Mouse (Mus musculus) layer of hippocampus, adult 9-11 months (tissue): ENCODE measurements around the gene Acsl1.

ENCODE experiments used
- DNase-seq: peaks from one replicate; pipeline ENCODE4 v3.0.0; 2022

Gene Acsl1

GRCm38 (mm10) chr8:46470792-46471781, at the start of gene Acsl1:
Gene Acsl1, plus strand, starts transcription at chr8:46471037.
- DNase-seq, result peak; percentile 98

- no peak for DNase-seq
Measured at GRCm38 (mm10) chr8:46421515-46421914, 49.3 kb upstream of the Acsl1 start.

- DNase-seq, result no peak
Measured at GRCm38 (mm10) chr8:46427940-46428339, 42.9 kb upstream of the Acsl1 start.

DNA sequence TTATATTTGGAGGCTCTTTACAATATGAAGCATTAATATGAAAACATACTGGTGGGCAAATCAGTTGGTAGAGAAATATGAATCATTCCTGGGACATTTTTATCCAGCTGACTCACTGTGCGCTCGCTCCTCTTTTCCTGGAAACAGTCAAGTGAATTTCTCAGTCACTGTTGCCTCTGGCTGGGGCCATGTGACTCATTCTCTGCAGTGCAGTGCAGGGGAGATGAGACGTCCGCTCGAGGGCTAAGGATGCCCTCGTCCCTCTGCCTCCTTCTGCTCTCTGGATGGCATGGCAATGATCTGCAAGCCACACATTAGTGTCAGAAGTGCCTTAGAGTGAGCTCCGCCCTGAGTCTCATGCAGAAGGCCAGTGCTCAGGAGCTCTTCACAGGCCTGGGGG, 41.0 kb upstream of the Acsl1 start:
- peak; percentile 38 for DNase-seq

GRCm38 (mm10) chr8:46431921-46432320, 38.9 kb upstream of the Acsl1 start:
- DNase-seq, result no peak

- no peak for DNase-seq
Measured at GRCm38 (mm10) chr8:46432581-46432980, 38.3 kb upstream of the Acsl1 start.

- no peak for DNase-seq
Measured at GRCm38 (mm10) chr8:46433656-46434055, 37.2 kb upstream of the Acsl1 start.

DNA sequence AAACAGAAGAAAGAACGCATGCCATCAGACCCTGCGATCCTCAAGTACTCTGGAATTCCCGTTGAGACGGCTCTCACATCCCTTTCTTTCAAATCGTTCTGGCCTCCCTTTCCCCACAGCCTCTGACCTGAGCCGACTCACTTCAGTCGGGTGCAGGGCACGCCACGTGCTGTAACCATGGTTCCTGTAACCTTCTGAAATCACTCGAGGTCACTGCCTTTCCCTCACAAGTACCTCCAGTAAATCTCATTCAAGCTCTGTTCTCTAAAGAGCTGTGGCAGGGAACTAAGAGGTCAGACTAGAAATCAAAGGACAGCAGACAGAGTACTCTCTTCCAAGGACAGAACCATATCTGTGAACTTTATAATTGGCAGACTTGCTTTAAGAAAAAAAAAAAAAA, 32.3 kb upstream of the Acsl1 start:
- no peak for DNase-seq

GRCm38 (mm10) chr8:46445964-46446915, 24.6 kb upstream of the Acsl1 start:
- DNase-seq, result no peak

GRCm38 (mm10) chr8:46447334-46447733, 23.5 kb upstream of the Acsl1 start:
- DNase-seq, result no peak

DNA sequence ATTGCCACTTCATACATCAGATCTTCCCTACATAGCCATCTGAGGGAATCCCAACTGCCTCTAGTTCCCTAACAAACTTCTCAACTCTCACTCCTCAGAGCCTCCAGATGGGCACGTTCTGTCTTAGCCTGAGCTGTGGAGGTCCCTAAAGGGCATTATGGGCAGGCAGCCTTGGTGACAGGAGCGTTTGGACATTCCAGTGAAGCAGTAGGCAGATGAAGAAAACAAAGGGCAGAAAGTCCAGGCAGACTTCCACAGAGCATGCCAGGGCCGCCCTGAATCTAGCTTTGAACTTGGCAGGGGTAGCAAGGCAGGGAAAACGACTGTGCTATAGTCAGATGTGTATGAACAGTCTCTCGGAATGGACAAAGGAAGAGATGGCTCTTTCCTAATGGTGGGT, 22.2 kb upstream of the Acsl1 start:
- DNase-seq, result no peak

DNA sequence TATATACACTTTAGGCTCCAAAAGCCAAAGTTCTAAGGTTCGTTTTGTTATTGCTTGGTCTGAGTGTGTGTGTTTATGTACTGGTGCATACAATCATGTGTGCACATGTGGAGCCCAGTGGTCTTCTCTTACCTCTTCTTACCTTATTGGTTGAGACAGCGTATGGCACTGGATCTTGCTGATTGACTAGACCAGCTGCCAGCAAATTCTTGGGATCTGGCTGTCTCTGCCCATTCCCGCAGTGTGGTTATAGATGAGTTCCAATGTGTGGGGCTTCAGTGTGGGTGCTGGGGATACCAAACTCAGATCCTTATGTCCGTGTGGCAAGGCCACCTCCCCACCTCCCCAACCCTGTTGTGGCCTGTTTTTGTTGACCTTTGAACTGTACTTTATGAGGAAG, 21.8 kb upstream of the Acsl1 start:
- DNase-seq, result no peak

DNA sequence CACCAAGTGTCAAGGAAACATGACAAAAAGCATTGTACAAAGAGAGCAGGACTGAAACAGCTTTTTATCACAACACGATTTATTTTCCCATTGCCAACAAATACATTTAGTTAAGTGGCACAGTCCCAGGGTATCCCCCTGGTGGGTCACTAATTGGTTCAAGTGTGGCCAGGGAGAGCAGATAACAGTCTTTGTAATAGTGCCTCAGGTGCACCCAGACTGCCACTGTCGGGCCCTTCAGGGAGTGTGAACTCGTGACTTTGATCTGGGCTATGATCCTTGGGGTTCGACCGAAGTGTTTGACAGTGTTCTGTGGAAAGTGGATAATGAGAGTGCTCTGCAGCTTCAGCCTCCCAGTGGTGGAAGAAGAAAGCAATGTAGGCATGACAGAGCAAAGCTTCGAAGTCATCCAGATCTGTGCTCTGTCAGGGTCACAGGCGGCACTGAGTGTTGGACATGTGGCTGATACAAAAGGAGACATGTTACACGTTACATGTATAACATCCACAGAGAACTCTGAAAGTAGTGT, 21.1 kb upstream of the Acsl1 start:
- no peak for DNase-seq

DNA sequence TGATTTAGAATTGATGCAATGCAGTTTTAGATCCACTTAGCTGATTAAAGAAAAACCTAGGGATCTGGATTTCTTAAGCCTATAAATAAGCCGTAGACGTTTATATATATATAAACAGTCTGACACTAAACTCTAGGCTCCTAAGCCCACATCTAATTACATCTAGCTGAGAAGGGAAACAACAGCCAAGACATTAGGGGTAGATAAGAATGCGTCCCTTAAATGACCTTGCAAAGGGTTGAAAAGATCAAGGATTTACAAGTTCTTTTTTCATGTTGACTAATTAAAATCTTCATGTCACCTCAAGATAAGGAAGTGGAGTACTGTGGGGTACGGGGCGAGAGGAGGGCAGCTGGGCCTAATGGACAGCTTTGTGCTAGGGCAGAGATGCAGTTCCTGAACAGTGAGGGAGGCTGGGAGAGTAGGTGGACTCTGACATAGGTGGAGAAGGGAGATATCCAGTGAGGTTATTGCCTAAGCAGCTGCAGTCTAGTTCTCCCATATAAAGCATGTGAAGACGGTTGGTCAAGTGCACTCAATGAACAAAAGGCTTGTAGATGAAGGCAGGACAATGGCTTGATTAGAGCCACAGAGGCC, 12.5 kb upstream of the Acsl1 start:
- no peak for DNase-seq

DNA sequence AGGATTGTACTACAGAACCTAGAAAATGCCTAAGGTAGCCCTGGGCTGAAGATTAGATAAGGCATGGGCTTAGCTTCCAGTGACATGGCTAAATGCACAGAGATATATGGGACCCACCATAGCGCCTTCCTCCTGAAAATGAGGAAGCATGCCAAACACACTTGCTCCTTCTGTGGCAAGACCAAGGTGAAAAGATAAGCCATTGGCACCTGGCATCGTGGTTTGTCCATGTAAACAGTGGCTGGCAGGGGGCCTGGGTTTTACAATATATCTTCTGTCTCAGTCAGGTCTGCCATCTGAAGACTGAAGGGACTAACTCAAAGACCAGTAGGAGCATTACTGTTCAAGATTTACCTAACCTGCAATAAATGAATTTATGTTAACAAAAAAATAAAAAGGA, 2.4 kb upstream of the Acsl1 start:
- no peak for DNase-seq

GRCm38 (mm10) chr8:46469071-46469769, 1.6 kb upstream of the Acsl1 start:
- DNase-seq, result no peak

- peak; percentile 18 for DNase-seq
Measured at GRCm38 (mm10) chr8:46470091-46470791, 596 bp upstream of the Acsl1 start.

DNA sequence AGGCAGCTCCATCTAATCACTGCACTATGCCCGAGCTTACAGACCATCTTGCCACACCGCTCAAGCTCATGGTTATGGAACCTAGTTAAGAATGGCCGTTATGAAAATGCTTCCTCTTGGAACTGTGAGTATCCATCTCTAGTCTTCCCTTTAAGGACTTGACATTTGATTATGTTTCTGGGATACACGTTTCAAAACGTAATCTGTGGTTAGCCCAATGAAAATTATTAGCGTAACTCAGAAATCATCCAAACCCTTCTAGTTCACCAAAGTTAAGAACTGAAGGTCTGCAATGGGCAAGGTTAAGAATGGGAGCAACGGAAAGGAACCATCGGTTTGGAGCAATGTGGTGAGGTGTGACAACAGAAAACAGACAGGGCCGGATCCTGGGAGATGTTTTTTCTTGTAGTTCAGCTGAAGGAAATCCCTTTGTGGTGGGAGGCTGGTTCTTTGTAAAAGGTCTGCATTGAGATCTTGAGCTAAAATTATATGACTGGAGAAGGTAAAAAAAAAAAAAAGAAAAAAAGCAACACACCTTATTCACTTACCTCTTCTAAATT, 1.2 kb downstream of the Acsl1 start:
- DNase-seq, result no peak

DNA sequence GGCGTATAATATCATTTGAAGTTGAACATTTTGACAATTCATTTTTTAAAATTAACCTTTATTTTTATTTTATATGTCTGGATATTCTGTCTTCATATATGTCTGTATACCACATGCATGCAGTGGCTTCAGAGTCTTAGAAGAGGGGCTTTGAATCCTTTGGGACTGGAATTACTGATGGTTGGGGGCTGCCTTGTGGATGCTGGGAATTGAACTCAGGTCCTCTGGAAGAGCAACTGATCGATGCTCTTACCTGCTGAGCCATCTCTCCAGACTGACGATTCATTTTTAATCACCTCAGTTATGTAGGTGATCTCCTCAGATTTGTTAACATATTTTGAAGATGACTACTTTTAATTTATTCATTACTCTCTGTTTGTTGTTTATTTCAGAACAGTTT, 3.3 kb downstream of the Acsl1 start:
- no peak for DNase-seq

DNA sequence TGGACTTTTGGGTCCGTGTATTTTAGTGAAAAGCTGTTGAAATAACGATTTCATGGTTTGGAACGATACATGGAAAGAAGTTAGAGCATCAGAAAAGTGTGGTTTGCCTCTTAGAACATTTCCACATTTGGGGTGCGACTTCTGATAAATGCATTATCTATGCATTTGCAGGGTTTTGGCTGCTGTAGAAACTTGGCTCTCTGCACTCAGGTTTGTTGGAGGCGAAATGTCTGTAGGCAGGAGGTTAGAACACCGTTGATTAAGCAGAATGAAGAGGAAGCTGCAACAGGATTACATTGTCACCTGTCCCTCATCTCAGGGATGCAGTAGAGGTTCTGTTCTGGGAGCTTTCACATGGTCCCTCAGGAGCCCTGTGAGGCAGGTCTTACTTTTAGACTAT, 3.8 kb downstream of the Acsl1 start:
- no peak for DNase-seq

DNA sequence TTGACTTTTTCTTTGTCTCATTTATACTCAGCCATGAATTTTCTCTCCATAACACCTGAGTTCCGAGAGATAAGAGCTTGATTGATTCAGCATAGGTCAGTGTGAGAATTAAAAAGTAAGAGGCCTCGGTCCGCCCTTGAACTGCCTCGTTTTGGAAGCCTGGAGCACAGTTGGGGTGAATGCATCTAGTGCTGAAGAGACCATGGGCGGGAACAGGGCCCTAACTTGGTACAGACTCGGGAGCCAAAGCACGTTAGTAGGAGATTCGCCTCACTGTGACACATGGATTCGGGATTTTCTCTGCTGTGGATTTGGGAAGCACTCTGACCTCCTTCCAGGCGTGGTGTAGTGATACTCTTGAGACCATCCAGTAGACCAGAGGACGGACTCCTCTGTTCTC, 4.6 kb downstream of the Acsl1 start:
- no peak for DNase-seq
